Mouse (Mus musculus): ENCODE results near the gene Aldh1b1.

The Aldh1b1 gene

DNA sequence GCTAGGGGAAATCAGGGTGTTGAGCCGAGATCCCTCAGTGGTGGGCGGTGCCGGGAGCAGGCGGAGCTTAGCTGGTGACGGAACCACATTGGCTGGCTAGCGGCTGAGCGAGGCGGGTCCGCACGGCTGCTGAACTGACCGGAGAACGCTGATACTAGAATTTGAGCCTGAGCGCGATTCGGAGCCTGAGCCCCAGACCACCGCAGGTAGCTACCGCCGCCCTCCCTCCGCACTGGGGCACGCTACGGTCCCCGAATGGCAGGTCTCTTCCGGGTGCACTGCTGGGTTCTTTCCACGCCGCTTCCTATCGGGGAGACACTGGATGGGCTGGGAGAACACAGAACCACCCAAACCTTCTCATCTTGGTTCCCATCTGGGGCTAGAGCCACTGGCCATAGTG, at the start of gene Aldh1b1:
TSS of gene Aldh1b1 (plus strand) at position 59 of the 400 bp plus-strand sequence.
- in situ Hi-C loops (cut with MboI, MseI), result no loop called here

DNA sequence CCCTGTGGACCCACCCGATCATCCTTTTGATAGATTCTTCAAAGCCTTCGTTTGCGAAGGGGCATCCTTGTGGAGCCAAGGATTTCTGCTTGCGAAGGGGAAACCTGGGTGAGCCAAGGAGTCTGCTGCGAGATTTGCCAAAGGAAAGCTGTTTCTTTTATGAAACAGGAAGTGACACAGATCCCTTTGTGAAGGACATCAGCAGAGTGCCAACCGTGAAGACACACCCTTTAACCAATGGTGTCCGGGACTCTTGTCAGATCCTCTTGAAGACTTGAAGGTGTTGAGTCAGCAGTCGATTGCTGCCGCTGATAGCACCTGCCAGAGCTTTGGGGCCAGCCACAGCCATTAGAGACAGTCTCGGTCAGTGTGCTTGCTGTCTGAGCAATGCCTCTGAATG, 49.4 kb upstream of the Aldh1b1 start:
- in situ Hi-C loops (cut with MboI, MseI), result no loop called here

DNA sequence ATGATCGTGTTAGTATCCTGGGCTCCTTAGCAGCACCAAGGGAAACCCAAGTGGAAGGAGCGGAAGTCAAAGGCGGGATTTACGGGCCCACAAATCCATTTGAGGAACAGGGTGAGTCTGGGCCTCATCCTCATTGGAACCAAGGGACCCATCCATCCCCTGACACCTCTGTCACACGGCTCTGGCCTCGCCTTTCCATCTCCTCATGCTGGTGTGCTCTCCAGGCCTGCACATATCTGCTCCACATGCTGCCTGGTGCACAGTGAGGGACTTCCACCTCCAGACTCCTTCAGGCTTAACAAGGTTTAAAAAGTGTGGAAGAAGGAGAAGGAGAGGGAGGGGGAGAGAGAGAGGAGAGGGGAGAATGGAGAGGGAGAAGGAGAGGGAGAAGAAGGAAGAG, 48.3 kb upstream of the Aldh1b1 start:
- in situ Hi-C loops (cut with MboI, MseI), result no loop called here

DNA sequence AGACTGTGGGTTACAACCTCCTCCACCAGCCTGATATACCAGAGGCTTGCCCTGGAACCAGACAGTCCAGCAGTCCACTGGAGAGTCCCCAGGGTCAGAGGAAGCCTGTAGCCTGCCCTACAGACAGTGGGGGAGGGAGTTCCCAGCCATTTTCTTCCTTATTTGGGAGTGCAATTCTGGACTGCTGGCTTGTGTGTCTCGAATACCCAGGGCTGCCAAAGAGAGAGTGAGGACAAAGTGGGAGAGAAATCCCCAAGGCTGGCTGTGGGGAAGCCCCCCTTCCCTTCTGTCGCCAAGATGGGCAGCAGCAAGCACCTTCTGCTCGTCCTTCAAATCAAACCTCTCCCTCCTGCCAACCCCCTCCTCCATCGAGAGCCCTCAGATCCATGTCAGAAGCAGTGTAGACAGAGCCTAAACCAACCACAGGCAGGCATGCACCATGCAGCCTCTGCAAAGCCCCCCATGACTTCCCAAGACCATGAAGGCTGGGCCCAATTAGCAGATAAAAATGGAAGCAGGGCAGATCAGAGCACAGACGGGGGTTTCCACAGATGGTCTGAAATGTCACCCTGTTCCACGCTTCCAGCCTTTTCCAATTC, 45.5 kb upstream of the Aldh1b1 start:
- in situ Hi-C loops (cut with MboI, MseI), result no loop called here

DNA sequence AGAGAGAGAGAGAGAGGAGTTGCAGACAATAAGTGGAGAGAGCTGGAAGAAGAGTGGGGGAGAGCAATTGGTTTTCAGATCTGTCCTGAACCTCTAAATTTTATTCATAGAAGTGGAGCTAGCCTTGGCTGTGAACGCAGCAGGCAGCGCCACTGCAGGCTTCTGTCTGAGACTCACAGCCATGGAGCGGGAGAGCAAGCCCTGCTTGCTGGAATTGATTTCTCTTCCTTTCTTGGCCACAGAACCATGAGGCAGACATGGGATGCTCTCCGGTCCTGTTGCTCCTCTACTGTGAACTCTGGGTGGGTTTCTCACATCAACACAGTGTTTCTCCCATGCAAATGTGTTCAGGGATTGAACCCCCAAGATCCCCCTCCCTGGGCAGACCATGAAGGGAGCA, 44.7 kb upstream of the Aldh1b1 start:
- in situ Hi-C loops (cut with MboI, MseI), result no loop called here

DNA sequence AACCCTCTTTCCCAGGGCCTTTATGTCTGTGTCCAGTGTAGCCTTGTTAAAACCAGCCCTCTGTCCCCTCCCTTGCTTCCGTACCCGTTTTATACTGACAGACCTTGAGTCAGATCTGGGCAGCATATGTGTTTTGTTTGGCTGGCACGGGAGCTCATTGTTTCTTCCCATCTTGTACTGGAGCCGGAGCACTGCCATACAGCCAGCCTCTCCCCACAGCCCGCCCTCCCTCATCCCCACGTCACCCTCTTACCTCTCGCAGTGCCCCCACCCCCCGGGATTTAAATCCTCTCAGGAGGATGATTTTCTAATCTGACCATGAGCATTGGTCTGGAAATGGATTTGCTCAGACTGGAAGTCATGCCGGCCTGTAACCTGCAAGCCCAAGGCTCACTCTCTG, 43.7 kb upstream of the Aldh1b1 start:
- in situ Hi-C loops (cut with MboI, MseI), result no loop called here

DNA sequence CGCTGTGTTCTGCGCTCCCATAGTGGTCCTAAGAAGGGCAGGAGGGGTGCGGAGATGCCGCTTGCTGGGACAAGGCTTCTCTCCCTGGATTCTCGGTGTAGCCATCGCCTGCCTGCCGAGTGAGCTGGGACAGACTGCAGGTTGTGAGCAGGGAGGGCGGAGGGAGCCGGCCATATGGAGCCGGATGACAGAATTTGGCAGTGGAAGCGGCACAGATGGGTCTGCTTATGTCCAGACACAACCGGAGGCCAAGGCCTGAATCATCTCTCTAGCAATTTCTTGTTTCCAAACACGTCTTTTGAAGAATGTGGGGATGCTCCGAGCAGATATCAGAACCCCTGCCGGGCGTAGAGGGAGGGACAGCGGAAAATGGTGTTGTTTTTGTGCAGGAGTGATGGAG, 42.9 kb upstream of the Aldh1b1 start:
- in situ Hi-C loops (cut with MboI, MseI), result no loop called here

DNA sequence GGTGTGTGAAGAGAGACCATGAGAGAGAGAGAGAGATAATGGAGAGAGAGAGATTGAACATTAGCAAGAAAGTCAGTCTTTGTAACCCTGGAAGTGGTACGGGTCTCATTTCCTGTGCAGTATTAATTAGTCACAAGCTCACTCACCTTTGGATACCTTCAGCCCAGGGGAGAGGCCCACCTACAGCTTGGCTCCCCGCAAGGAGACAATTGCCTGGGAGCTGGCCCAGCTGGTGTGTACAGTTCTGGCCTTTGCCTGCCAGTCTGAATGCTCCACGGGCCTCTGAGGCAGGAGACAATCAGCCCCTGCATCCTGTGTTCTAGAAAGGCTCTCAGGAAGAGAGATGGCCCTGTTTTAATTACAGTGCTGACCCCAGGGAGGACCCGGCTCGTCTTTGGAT, 40.9 kb upstream of the Aldh1b1 start:
- in situ Hi-C loops (cut with MboI, MseI), result no loop called here

DNA sequence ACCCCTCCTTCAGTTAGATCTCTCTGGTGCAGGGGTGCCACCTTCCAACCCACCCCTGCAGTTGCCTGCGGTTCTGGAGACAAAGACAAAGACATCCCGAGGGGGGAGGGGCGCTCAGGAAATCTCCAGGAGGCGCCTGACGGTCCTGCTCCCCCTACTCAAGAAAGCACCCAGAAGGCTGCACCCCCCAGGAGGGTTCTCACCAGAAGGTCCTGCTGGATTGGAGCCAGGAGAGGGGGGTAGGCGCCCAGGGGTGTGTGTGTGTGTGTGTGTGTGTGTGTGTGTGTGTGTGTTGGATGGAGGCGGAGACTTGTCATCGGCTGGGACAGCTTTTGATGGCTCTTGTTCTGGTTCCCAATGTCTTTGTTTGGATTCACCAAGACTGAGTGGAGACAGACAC, 39.4 kb upstream of the Aldh1b1 start:
- in situ Hi-C loops (cut with MboI, MseI), result no loop called here

DNA sequence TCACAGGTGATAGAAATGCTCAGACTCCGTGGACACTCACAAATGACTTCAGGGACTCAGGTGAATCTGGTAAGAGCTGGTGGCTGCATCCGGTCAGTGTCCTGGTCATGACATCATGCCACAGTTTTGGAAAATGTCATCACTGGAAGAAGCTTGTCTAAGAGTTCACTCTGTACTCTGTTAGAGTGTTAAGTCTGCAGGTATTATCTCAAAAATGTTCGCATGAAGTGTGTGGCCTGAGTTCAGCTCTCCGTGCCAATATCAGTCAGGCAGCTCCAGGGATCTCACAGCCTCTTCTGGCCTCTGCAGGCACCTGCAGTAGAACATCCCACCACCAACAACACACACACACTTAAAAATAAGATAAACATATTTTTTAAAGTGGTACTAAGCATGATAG, 36.2 kb upstream of the Aldh1b1 start:
- in situ Hi-C loops (cut with MboI, MseI), result loop anchor here (5.0 to 10.0 kb wide), 2 partner anchors 335 to 972 kb away; no protein-coding TSS in a partner anchor

DNA sequence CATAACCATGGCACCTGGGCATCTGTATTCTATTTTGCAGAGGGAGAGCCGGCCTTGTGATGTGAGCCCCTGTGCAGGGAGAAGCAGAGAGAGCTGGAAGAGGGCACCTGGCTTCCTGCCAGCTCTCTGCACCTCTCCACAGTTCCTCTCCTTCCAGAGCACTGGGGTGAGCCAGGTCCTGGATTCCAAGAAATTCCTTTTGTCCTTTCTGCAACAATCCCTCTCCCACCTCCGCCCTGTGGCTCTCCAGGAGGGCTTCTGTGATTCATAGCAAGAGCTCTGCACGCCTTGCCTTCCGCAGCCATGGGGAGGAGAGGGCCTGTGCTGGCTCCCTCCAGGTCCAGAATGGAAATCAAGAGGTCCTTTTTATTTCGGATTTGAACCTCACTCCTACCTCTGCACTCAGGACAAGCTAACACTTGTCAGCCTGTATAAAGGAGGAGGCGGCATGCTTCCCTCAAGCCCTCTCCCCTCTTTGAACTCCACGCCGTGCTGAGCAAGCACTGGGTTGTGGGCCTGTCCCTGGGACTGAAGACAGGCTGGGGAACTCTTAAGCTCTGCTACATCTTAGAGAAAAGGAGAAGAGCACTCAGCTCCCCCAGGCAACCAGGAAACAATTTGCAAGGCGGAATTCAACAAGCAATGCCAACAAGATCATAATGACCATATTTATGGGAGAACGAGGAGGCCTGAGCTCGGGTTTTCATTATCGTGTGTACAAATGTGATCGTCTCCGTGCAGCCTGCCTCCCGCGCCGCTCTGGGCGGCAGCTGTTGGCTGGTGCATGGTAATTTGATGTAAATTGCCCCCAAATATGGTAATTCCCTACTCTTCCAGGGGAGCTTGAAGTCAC, 35.3 kb upstream of the Aldh1b1 start:
- in situ Hi-C loops (cut with MboI, MseI), result loop anchor here (5.0 to 10.0 kb wide), 2 partner anchors 336 to 971 kb away; no protein-coding TSS in a partner anchor

DNA sequence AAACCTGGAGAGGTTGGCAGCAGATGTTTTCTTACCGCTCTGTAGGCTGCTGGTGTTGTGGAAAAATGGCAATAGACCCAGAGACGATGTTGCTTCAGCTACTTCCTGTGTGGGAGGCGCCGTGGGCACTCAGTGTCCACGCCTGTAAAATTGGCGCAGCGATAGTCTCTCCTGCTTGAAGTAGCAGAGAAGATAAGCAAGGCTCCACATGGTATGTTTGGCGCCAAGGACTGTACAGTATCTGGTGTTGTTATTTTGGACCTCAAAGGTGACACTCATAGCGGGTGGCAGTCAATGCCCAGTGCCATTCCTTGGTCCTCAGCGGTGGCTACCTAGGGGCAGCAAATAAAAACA, 34.7 kb upstream of the Aldh1b1 start:
- in situ Hi-C loops (cut with MboI, MseI), result loop anchor here (5.0 to 10.0 kb wide), 2 partner anchors 337 to 971 kb away; no protein-coding TSS in a partner anchor

DNA sequence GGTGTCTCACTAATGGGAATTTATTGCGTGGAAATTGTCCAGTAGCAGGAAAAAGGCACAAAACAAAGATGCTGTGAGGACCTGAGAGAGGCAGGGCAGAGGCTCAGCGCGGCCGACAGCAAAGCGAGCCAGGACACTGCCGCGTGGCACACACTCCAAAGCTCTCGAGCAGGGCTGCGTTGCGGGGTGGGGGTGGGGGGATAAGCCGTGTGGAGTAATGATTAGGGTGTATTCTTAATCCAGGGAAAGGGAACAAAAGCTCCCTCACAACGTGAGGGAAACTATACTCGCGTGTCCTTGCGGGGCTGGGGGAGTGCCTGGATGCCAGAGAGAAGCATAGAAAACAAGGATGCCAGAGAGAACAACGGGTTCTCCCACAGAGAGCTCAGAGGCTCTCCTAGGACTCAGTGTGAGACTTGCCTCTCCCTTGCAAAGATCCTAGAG, 33.7 kb upstream of the Aldh1b1 start:
- in situ Hi-C loops (cut with MboI, MseI), result loop anchor here (10.0 kb wide), 1 partner anchor 970 kb away; no protein-coding TSS in a partner anchor

DNA sequence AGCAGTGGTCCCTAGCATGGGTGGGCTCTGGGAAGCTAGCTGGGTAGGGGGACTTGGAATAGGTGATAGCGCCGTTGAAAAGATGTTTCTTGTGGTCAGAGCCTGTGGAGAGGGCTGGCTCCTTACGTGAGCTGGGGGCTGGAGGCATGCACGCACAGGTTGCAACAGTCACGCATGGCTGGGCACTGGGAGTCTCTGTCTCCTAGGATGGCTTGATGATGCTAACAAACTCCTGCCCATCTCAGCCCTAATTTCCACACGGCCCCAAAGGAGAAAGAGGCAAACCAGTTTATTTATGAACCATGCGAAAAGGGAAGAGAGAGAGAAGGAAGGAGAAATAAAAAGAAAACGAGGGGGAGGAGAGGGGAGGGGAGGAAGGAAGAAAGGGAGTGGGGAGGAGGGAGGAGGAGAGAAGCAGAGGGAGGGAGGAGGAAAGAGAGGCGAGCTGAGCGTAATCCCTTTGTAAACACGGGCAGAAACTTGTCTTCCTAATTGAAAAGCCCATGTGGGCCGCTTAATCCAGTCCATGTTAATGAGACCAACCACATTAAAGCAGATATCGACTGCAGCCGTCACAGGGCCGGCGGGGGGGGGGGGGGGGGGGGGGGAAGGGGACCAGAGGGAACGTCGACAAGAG, 33.1 kb upstream of the Aldh1b1 start:
- in situ Hi-C loops (cut with MboI, MseI), result loop anchor here (10.0 kb wide), 1 partner anchor 969 kb away; no protein-coding TSS in a partner anchor

DNA sequence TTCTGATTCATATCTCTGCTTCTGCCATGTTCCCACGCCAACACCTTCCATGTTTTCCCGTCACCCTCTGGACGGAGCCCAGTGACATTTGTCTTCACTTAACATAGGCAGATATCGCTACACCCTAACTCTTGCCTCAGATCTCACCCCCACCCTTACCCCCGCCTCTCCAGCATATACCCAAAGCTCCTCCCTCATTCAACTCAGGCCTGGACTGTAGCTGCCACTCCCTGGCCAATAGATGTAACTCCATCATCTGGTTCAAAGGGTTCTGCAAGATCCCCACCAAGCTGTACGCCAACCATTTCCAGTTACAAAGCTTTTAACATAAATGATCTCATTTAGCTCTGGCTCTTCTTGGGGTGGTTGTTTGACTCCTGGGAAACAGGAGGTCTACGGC, 32.0 kb upstream of the Aldh1b1 start:
- in situ Hi-C loops (cut with MboI, MseI), result loop anchor here (10.0 kb wide), 1 partner anchor 968 kb away; no protein-coding TSS in a partner anchor

DNA sequence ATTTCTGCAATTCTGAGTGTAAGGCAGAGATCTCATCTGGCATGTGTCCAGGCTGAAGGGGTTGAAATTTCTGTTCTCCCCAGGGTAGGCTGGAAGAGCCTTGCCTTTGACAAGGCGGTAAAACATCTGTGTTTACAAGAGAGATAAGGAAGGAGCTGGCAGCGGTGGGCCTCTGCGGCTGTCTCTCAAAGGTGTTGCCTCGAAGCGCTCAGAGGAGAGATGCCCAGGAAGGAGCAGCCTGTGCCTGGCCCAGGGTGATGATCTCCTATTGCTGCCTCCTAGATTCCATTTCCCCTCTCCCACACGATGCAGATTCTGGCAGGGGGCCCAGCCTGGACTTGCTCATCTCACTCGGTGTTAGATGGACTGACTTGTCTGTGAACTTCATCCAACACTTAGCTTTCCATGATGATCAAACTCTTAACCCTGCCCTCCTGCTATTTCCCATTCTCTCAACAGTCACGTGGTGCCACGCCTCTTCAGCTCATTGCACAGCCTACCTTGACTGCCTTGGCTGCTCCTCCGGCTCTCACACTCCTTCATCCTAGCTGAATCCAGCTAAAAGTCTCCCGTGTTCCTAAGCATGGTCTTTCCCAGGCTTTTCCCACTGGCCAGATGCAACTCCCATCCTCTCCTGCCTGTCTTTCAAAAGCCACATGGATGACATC, 30.8 kb upstream of the Aldh1b1 start:
- in situ Hi-C loops (cut with MboI, MseI), result loop anchor here (10.0 kb wide), 1 partner anchor 967 kb away; no protein-coding TSS in a partner anchor

DNA sequence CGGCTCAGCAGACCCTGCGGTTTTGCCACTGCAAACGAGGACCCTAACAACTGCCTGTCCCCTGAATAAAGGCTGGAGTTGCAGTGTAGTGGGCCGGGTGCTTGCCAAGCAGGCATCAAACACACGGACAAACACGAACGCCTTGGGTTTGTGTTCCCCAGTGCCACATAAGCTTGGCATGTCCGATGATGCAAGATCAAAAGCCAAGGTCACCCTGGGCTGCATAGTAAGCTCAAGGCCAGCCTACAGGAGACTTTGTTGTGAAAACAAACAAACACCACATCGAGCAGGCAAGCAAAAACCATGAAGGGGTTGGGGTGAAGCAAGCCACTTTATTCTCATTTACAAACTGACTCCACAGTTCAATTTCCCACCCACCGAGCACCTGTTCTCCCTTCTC, 29.7 kb upstream of the Aldh1b1 start:
- in situ Hi-C loops (cut with MboI, MseI), result loop anchor here (10.0 kb wide), 1 partner anchor 966 kb away; no protein-coding TSS in a partner anchor

DNA sequence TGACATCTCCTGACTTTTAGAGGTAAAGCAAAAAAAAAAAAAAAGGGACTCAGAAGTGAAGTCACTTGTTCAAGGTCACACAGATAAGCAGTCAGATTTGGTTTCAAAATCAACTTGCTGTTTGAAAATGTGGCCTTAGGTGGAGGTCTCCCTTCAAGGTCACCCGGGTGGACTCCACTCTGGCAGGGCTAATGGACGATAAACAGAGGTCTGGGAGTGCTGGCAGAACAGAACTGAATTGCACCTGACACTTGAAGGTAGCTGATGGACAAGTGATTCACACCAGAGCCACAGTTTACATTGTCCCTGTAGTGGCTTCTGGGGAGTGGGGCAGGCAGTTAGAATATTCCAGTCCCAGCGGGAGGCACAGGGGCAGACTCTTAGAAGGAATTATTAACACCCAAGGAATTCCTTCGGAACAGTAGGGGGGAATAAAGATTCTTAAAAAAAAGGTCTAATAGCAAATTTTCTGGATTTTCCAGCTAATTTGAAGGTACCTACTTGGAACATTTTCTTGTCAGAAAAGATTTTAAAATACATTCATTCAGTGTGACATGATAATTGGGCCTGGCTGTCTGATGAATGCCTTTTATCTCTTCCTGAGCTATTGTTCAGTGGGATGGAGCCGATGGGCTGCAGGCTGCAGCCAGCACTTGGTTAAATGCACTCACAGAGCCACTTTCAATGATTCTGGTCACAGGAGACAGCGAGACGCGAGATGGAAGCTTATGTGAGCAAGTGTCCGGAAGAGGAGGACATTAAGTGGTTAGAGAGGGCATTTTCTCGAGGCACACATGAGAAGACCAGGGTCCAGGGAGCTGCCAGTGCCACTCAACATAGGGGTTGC, 28.8 kb upstream of the Aldh1b1 start:
- in situ Hi-C loops (cut with MboI, MseI), result loop anchor here (10.0 kb wide), 2 partner anchors 965 to 1325 kb away; partner anchors contain the start of gene Galnt12

DNA sequence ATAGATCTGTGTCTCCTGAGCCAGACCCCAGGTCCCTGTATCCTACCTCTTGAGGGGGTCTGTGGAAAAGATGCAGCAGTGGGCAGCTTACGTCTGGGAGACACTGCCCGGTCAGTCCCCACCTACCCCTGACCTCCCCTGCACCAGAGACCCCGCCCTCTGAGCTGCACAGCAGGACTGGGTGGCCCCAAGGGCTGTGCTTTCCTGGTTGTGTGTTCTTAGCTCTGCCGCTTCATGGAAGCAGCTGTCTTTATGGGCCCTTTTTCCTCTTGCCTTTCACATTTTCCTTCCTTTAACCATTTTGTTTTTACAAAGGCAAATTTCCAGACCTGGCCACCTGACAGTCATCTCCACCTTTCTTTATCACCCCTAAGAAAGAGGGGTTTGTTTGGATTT, 28.2 kb upstream of the Aldh1b1 start:
- in situ Hi-C loops (cut with MboI, MseI), result loop anchor here (10.0 kb wide), 1 partner anchor 1324 kb away; the partner anchor contains the start of gene Galnt12

DNA sequence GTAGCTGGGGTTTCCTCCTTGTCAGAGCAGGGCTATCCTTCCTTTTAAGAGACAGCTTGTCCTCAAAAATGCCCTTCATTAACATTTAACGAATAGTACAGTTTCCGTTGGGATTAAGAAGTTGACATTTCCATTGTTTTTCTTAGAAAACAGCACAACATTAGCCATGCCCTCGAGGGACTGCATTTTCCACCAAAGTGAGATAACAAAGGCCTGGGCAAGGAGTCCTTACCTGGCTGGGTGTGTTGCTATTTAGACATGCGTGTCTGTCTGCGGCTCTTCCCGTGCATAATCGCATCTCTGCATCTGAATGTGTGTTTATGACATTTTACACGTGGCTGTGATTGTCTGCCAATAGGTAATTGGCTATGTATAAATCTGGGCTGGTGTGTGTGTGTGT, 27.6 kb upstream of the Aldh1b1 start:
- in situ Hi-C loops (cut with MboI, MseI), result loop anchor here (10.0 kb wide), 1 partner anchor 1324 kb away; the partner anchor contains the start of gene Galnt12
